Mouse (Mus musculus) monocyte, adult 5-6 weeks (primary cell): ENCODE data around the gene Serpina10. TPM values are rescaled to one million over a fixed set of nuclear protein-coding genes. Genes with fewer than 3 reads are reported as not detected.
"Not testable (repeated sequence)": the region's sequence is repeated elsewhere in the genome, so short reads cannot be mapped to it uniquely, and the experiment has no call there.

ENCODE experiments used
- ATAC-seq: fragments of 153-309, 156-312 bp; replicated peaks from 2 replicates; pipeline ENCODE4 v1.8.0; 2017; ENCODE audit warnings: mild to moderate bottlenecking; ENCODE audit not compliant: low TSS enrichment, insufficient number of reproducible peaks, severe bottlenecking, poor library complexity, low FRiP score
- total RNA-seq: library from RNA; stranded (forward); fragments of 200-1000, 200-491, 200-594 nt; gene quantifications from 3 replicates; pipeline ENCODE4 v1.2.3, GENCODE M21; 2017

Gene Serpina10
- total RNA-seq, 1 experiment from 2014 or later: not detected

GRCm38 (mm10) chr12:103634430-103634829, 3.2 kb upstream of the Serpina10 start:
- no peak for ATAC-seq

- ATAC-seq: no peak
Measured at GRCm38 (mm10) chr12:103616860-103617261, 14.4 kb downstream of the Serpina10 start.

GRCm38 (mm10) chr12:103615734-103616133, 15.5 kb downstream of the Serpina10 start:
- ATAC-seq: no peak

- no peak for ATAC-seq
Measured at GRCm38 (mm10) chr12:103615141-103615540, 16.1 kb downstream of the Serpina10 start.

GRCm38 (mm10) chr12:103601839-103602238, 29.4 kb downstream of the Serpina10 start:
- ATAC-seq: no peak

GRCm38 (mm10) chr12:103600364-103600763, 30.9 kb downstream of the Serpina10 start:
- ATAC-seq: no peak

GRCm38 (mm10) chr12:103598411-103598810, 32.8 kb downstream of the Serpina10 start:
- no peak for ATAC-seq

GRCm38 (mm10) chr12:103583771-103584170, 47.5 kb downstream of the Serpina10 start:
- no peak for ATAC-seq

GRCm38 (mm10) chr12:103578148-103578547, 53.1 kb downstream of the Serpina10 start:
- ATAC-seq: not testable (repeated sequence)

GRCm38 (mm10) chr12:103569690-103570089, 61.6 kb downstream of the Serpina10 start:
- ATAC-seq: no peak

- no peak for ATAC-seq
Measured at GRCm38 (mm10) chr12:103567129-103567528, 64.1 kb downstream of the Serpina10 start.

- no peak for ATAC-seq
Measured at GRCm38 (mm10) chr12:103565151-103565550, 66.1 kb downstream of the Serpina10 start.

Other genes starting within 250 kb of the Serpina10 start
- gene Otub2, start 242.8 kb downstream of the Serpina10 start, total RNA-seq: 0.68 to 2.0 TPM (median 1.5 TPM) in 3 replicates
- 1.3 to 3.6 TPM (median 1.4 TPM) in 3 replicates for gene 9330161L09Rik, start 223.6 kb downstream of the Serpina10 start, total RNA-seq
- 105 to 146 TPM (median 129 TPM) in 3 replicates for gene Ddx24, start 205.6 kb downstream of the Serpina10 start, total RNA-seq
- gene Ifi27, start 197.2 kb downstream of the Serpina10 start, total RNA-seq: 33.7 to 72.1 TPM (median 37.1 TPM) in 3 replicates
- gene Ifi27l2a, start 187.8 kb downstream of the Serpina10 start, total RNA-seq: 199 to 360 TPM (median 283 TPM) in 3 replicates
- 3.0 TPM in 1 of 3 replicates, not detected in the others for gene Ifi27l2b, start 174.2 kb downstream of the Serpina10 start, total RNA-seq
- gene Ppp4r4, start 99.2 kb downstream of the Serpina10 start, total RNA-seq: 0.29 to 0.75 TPM (median 0.39 TPM) in 3 replicates
- gene Serpina6, start 25.8 kb upstream of the Serpina10 start, total RNA-seq: not detected in 3 replicates
- gene Serpina16, start 44.7 kb upstream of the Serpina10 start, total RNA-seq: not detected in 3 replicates
- not detected in 3 replicates for gene Serpina1f, start 64.1 kb upstream of the Serpina10 start, total RNA-seq
- not detected in 3 replicates for gene Serpina1d, start 142.1 kb upstream of the Serpina10 start, total RNA-seq
- not detected in 3 replicates for gene Serpina1b, start 198.9 kb upstream of the Serpina10 start, total RNA-seq
- gene Serpina1a, start 232.1 kb upstream of the Serpina10 start, total RNA-seq: not detected in 3 replicates